Mouse (Mus musculus) neural tube, embryonic 14.5 days (tissue): Measurements from ENCODE around the gene Fyn. TPM values are rescaled to one million over a fixed set of nuclear protein-coding genes. Genes with fewer than 3 reads are reported as not detected.
A peak's percentile ranks its signal among the peaks of the same experiment; 100 is the strongest.

Experiments
- ATAC-seq: fragments of 200-750 bp; cut with Nextera tagmentation; 2 replicates; pipeline ENCODE4 v1.8.0; 2017; ENCODE audit warnings: low read depth, mild to moderate bottlenecking, moderate TSS enrichment, moderate library complexity
- H3K27ac ChIP-seq: fragments of 300-500 bp; sonication (generic); 2 replicates; pipeline ENCODE4 v1.5.1; 2014; ENCODE audit warnings: low read depth, mild to moderate bottlenecking, control low read depth, low read length, moderate library complexity, mixed read lengths
- H3K27me3 ChIP-seq: fragments of 300-500 bp; sonication (generic); 2 replicates; pipeline ENCODE4 v1.6.1; 2014; ENCODE audit warnings: low read length; ENCODE audit not compliant: control insufficient read depth, insufficient read depth
- H3K36me3 ChIP-seq: fragments of 300-500 bp; sonication (generic); 2 replicates; pipeline ENCODE4 v1.6.1; 2014; ENCODE audit warnings: low read length, mixed read lengths; ENCODE audit not compliant: control insufficient read depth, insufficient read depth
- H3K4me1 ChIP-seq: fragments of 300-500 bp; sonication (generic); 2 replicates; pipeline ENCODE4 v1.6.1; 2014; ENCODE audit warnings: low read length; ENCODE audit not compliant: control insufficient read depth, insufficient read depth
- H3K4me2 ChIP-seq: fragments of 300-500 bp; sonication (generic); 2 replicates; pipeline ENCODE4 v1.6.1; 2014; ENCODE audit warnings: mild to moderate bottlenecking, low read depth, low read length, control low read depth
- H3K4me3 ChIP-seq: fragments of 300-500 bp; sonication (generic); 2 replicates; pipeline ENCODE4 v1.5.1; 2014; ENCODE audit warnings: low read depth, low read length, control low read depth, mixed read lengths
- H3K9ac ChIP-seq: fragments of 300-500 bp; sonication (generic); replicated peaks from 2 replicates; pipeline ENCODE4 v1.6.1; 2014; ENCODE audit warnings: low read depth, mild to moderate bottlenecking, control low read depth, low read length, mixed read lengths
- H3K9me3 ChIP-seq: fragments of 300-500 bp; sonication (generic); 2 replicates; pipeline ENCODE4 v1.6.1; 2016; ENCODE audit warnings: low read length; ENCODE audit not compliant: control insufficient read depth
- WGBS: fragments of 180-500 bp; shearing (Covaris S2); extraction: QIAGEN DNeasy Blood & Tissue Kit; methylation state at CpG from one replicate; pipeline ENCODE4 v1.1.7; 2014; 5-methylcytosine and 5-hydroxymethylcytosine counted together
- polyA plus RNA-seq: library from polyadenylated mRNA; unstranded; fragments of >200 nt; fragmentation: Nextera tagmentation; extraction: Ambion mirVana; gene quantifications from 2 replicates; pipeline ENCODE4 v1.2.1, GENCODE M21; 2014

The Fyn gene
- polyA plus RNA-seq, 1 experiment from 2014 or later, result 113 TPM

- WGBS, result 7% methylated on average over 6 of the region's 6 CpGs
- H3K27ac ChIP-seq, result peak overlapping the region; percentile 89
- no peak overlapping the region for H3K4me2 ChIP-seq
- H3K9ac ChIP-seq, result no peak overlapping the region
- peaks cover 46% of the 10 kb centered on the region for H3K4me1 ChIP-seq
- peaks cover 7% of the 10 kb centered on the region; the same call in 1 of the 2 replicates for H3K36me3 ChIP-seq
- H3K27me3 ChIP-seq, result no peaks in the 10 kb centered on the region
- no peak overlapping the region for H3K4me3 ChIP-seq
- no peaks in the 10 kb centered on the region for H3K9me3 ChIP-seq
- ATAC-seq, result peak; percentile 63
These were observed 172.8 kb downstream of the Fyn start for GRCm38 (mm10) chr10:39541451-39541874.

GRCm38 (mm10) chr10:39541951-39542521, 173.4 kb downstream of the Fyn start:
- Histone ChIP-seq H3K4me2 (no peak overlapping the region), H3K9ac (peak overlapping the region; percentile 2), H3K27ac (peak overlapping the region; percentile 89), H3K36me3 (peaks cover 7% of the 10 kb centered on the region; the same call in 1 of the 2 replicates), H3K4me3 (no peak overlapping the region), H3K9me3 (no peaks in the 10 kb centered on the region), H3K4me1 (peaks cover 45% of the 10 kb centered on the region), H3K27me3 (no peaks in the 10 kb centered on the region)
- ATAC-seq, result peak; percentile 32
- WGBS, result 7% methylated on average over 7 of the region's 7 CpGs

DNA sequence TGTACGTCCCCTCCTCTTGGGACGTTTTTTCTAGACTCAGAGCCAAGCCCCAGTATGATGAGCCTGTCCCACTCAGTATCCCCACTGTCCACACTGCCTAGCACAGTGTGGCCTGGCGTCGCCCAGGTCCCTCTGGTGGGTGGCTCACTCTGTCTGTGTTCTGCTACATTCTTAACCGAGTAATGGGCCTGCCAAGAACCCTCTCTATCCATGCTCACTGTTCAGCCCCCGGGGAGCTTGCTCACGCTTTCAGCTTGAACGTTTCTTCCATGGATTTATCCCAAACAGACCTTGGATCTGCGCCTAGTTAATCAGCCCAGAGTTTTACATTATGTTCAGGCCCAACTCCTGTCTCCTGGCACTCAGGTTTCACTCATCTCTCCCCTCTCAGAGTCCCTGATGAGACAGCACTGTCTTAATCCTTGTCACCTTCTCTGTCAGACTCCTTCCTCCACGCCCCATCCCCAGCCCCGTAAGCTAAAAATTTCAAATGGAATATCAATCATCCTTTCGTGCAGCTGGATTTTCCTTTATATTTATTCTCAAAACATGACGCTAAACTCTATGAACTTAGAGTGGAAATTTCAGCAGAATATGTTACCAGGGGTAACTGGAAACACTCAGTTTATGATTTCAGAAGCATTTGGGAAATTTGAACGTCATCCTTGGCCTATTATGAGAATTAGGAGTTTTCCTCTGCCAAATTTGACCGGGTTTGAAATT, 174.0 kb downstream of the Fyn start:
- H3K27ac ChIP-seq, result peak overlapping the region; percentile 89
- 63% methylated on average over 15 of the region's 15 CpGs for WGBS
- no peaks in the 10 kb centered on the region for H3K27me3 ChIP-seq
- peaks cover 5% of the 10 kb centered on the region; the same call in 1 of the 2 replicates for H3K36me3 ChIP-seq
- no peaks in the 10 kb centered on the region for H3K9me3 ChIP-seq
- H3K4me3 ChIP-seq, result no peak overlapping the region
- H3K4me2 ChIP-seq, result no peak overlapping the region
- no peak overlapping the region; the same call in 1 of the 2 replicates for H3K9ac ChIP-seq
- H3K4me1 ChIP-seq, result peaks cover 47% of the 10 kb centered on the region
- peak; percentile 16; the same call in 1 of the 2 replicates for ATAC-seq

GRCm38 (mm10) chr10:39543258-39543770, 174.7 kb downstream of the Fyn start:
- Histone ChIP-seq H3K27me3 (no peaks in the 10 kb centered on the region), H3K4me2 (no peak overlapping the region), H3K27ac (peak overlapping the region; percentile 89; the same call in 1 of the 2 replicates), H3K4me1 (peaks cover 47% of the 10 kb centered on the region), H3K36me3 (peaks cover 3% of the 10 kb centered on the region; the same call in 1 of the 2 replicates), H3K9me3 (no peaks in the 10 kb centered on the region), H3K4me3 (no peak overlapping the region), H3K9ac (no peak overlapping the region)
- no peak for ATAC-seq
- 89% methylated on average over 5 of the region's 5 CpGs for WGBS

DNA sequence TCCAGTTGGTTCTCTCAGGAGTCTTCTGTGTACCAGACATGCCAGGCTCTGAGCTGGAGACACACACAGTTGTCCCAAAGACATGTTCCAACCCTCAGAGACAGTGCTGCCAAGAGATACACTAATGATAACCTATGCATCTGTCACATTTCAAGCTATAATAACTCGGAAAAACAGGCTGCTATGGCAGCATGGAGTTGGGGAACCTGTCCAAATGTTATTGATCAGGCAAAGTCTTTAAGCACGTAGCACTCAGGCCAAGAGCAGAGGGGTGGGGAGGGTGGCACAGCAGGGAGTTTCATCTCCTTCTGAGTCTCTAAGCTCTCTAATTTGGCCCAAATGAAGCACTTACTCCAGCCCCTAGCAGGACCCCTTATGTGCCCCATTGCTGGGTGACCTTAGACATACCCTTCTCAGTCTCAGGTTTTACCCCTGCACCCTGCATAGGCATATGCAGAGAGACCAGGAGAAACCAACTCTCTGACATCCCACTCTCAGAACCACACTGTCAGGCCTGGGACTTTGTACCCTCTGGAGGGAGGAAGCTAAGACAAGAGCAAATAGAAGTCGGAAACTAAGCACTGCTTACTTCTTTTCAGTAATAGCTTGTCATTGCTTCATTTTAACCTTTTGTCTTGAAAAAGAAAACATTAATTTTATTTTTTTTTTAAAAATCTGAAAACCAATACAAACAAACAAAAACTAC, 178.9 kb downstream of the Fyn start:
- H3K4me1 ChIP-seq, result peaks cover 51% of the 10 kb centered on the region

DNA sequence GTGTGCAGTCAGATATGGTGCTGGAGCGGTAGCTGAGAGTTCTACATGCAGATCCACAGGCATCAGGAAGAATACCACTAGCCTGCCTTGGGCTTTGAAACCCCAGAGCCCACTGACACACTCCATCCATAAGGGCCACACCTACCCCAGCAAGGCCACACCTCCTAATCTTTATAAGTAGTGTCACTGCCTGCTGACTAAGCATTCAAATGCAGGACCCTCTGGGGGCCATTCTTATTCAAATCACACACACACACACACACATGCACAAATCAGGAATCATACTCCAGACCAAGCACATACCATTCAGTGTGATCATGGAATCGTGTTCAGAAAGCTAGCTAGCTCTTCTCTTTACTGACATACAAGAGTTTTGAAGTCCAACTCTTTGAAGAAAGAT, 182.1 kb downstream of the Fyn start:
- H3K27me3 ChIP-seq, result no peaks in the 10 kb centered on the region
- H3K4me1 ChIP-seq, result peaks cover 65% of the 10 kb centered on the region
- no peak overlapping the region for H3K9ac ChIP-seq
- no peak overlapping the region for H3K4me2 ChIP-seq
- H3K4me3 ChIP-seq, result no peak overlapping the region
- no peak for ATAC-seq
- H3K9me3 ChIP-seq, result no peaks in the 10 kb centered on the region
- peak overlapping the region; percentile 95 for H3K27ac ChIP-seq
- WGBS, result 73% methylated on average over 2 of the region's 2 CpGs
- peaks cover 7% of the 10 kb centered on the region; the same call in 1 of the 2 replicates for H3K36me3 ChIP-seq

More for the DNA sequence above, 178.9 kb downstream of the Fyn start:
- 67% methylated on average over 3 of the region's 3 CpGs for WGBS
- Histone ChIP-seq H3K4me3 (no peak overlapping the region), H3K36me3 (peaks cover 7% of the 10 kb centered on the region; the same call in 1 of the 2 replicates), H3K27me3 (no peaks in the 10 kb centered on the region), H3K27ac (no peak overlapping the region), H3K9me3 (no peaks in the 10 kb centered on the region), H3K9ac (no peak overlapping the region), H3K4me2 (no peak overlapping the region)
- no peak for ATAC-seq

GRCm38 (mm10) chr10:39551637-39552185, 183.1 kb downstream of the Fyn start:
- 26% methylated on average over 9 of the region's 9 CpGs for WGBS
- Histone ChIP-seq H3K4me1 (peaks cover 72% of the 10 kb centered on the region), H3K36me3 (peaks cover 11% of the 10 kb centered on the region), H3K27me3 (no peaks in the 10 kb centered on the region), H3K9me3 (no peaks in the 10 kb centered on the region), H3K9ac (peak overlapping the region; percentile 48; the same call in 1 of the 2 replicates), H3K4me3 (no peak overlapping the region), H3K27ac (peak overlapping the region; percentile 95), H3K4me2 (no peak overlapping the region)
- ATAC-seq, result peak; percentile 51

- Histone ChIP-seq H3K9ac (peak overlapping the region; percentile 48), H3K27me3 (no peaks in the 10 kb centered on the region), H3K36me3 (peaks cover 11% of the 10 kb centered on the region), H3K4me3 (no peak overlapping the region), H3K27ac (peak overlapping the region; percentile 95), H3K4me1 (peaks cover 69% of the 10 kb centered on the region), H3K9me3 (no peaks in the 10 kb centered on the region), H3K4me2 (no peak overlapping the region)
- 7% methylated on average over 6 of the region's 6 CpGs for WGBS
- ATAC-seq, result peak; percentile 65
These were observed 183.7 kb downstream of the Fyn start for GRCm38 (mm10) chr10:39552351-39552814.
